Mouse (Mus musculus): ENCODE measurements around the gene Mvk. TPM values are rescaled to one million over a fixed set of nuclear protein-coding genes. Genes with fewer than 3 reads are reported as not detected.

Gene Mvk
- polyA plus RNA-seq (2014; fragmentation: Nextera tagmentation; extraction: Ambion mirVana) = 27.9 and 30.4 TPM in 2 replicates

DNA sequence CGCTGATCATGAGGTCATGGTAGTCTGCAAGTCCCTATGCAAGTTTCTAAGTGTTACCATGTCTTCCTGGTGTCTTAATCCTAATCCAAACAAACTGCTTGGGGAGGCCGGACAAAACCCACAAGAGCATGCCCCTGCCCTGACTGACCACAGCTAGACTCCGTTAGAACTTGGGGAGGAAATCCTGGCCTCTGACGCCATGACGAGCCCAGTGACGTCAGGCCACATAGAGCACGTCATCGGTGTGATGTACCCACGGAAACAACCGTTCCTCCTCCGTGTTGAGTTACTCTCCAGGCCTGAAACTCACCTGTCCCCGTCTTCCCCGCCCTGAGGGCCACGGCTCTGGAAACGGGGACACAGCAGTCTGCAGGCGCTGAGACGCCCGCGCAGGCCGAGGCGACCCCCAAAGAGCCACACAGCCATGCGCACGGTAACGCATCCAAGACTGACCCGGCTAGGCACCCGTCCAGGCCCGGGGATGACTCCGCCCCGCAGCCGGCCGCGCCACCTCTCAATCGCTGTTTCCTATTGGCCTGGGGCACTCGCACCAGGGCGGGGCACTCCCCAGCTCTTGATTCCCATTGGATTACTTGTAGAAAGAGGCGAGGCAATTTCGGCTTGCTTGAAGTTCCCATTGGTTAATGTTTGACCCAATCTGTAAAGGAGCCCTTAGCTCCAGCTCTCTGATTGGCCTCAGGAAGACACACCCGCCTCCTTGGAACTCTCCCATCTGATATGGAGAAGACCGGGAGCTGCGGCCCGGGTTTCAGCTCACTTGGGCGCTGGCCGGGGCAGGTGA lies at the start of gene Mvk, which contains the start of gene Mmab:
TSS of gene Mvk (plus strand) at position 704 of the 802 bp plus-strand sequence.
TSS of gene Mmab (minus strand) at position 495 of the 802 bp plus-strand sequence.
- no peaks in the 10 kb centered on the region for H3K9me3 ChIP-seq (replicated peaks; ENCODE audit: control insufficient read depth, low read length)
- no peaks in the 10 kb centered on the region for H3K27me3 ChIP-seq (ENCODE audit: control insufficient read depth, insufficient read depth, low read length)
- ATAC-seq (replicated peaks; ENCODE audit: insufficient number of reproducible peaks, low FRiP score, low TSS enrichment) = peak; percentile 96
- H3K4me1 ChIP-seq (ENCODE audit: control insufficient read depth, insufficient read depth, low read length) = peaks cover 6% of the 10 kb centered on the region; the same call in 1 of the 2 replicates
- H3K4me2 ChIP-seq = peak within 1 kb of the TSS; percentile 85
- H3K27ac ChIP-seq (ENCODE audit: low read depth, low read length) = peak within 1 kb of the TSS; percentile 41; the same call in 1 of the 2 replicates
- WGBS (ENCODE audit: insufficient replicate concordance) = 2% methylated on average over 43 of the region's 43 CpGs
- H3K36me3 ChIP-seq (ENCODE audit: control insufficient read depth, insufficient read depth, low read length) = no peaks in the 10 kb centered on the region
- H3K4me3 ChIP-seq (ENCODE audit: low read depth, low read length) = peak within 1 kb of the TSS; percentile 84
- H3K9ac ChIP-seq (ENCODE audit: low read depth, low read length) = peak within 1 kb of the TSS; percentile 79

DNA sequence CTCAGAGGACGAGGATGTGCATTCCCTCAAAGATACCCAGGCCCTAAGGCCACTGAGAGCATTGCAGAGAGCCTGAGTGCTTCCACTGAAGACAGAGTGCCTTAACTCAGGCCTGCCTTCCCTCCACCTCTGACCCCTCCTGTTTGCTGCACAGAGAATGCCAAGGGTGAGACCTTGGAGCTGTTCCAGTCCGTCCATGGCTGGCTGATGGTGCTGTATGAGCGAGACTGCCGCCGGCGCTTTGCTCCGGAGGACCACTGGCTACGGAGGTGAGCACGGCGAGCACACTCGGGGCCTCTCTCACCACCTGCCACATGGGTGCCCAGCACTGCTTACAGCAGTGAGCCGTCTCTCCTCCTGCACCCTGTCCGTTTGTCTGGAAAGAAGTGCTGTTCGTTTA lies 37.5 kb upstream of the Mvk start:
- Histone ChIP-seq H3K36me3 (ENCODE audit: control insufficient read depth, insufficient read depth, low read length) (peaks cover 75% of the 10 kb centered on the region), H3K4me2 (no peak overlapping the region), H3K27ac (ENCODE audit: low read depth, low read length) (no peak overlapping the region), H3K9ac (ENCODE audit: low read depth, low read length) (no peak overlapping the region), H3K4me1 (ENCODE audit: control insufficient read depth, insufficient read depth, low read length) (no peaks in the 10 kb centered on the region), H3K4me3 (ENCODE audit: low read depth, low read length) (no peak overlapping the region), H3K9me3 (replicated peaks; ENCODE audit: control insufficient read depth, low read length) (no peaks in the 10 kb centered on the region), H3K27me3 (ENCODE audit: control insufficient read depth, insufficient read depth, low read length) (no peaks in the 10 kb centered on the region)
- WGBS (ENCODE audit: insufficient replicate concordance) = 89% methylated on average over 14 of the region's 14 CpGs
- no peak for ATAC-seq (replicated peaks; ENCODE audit: insufficient number of reproducible peaks, low FRiP score, low TSS enrichment)

DNA sequence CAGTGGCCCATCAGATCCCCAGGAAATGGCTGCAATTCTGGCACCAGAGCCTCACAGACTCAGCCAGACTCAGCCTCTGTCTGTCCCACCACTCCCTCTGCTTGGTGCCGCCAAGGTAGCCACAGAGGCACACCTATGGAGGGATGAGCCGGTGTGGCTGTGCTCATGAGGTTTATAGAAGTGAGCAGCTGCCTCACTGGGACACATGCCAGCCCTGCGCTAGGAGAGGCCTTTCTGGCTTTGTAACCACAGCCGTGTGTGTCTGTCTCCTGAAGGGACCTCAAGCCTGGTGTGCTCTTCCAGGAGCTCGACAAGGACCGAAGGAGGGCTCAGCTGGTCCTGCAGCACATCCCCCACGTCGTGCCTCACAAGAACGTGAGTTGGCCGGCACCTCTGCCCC lies 36.8 kb upstream of the Mvk start:
- no peak overlapping the region for H3K9ac ChIP-seq (ENCODE audit: low read depth, low read length)
- H3K4me2 ChIP-seq = no peak overlapping the region
- 92% methylated on average over 10 of the region's 10 CpGs for WGBS (ENCODE audit: insufficient replicate concordance)
- no peaks in the 10 kb centered on the region for H3K9me3 ChIP-seq (replicated peaks; ENCODE audit: control insufficient read depth, low read length)
- no peak for ATAC-seq (replicated peaks; ENCODE audit: insufficient number of reproducible peaks, low FRiP score, low TSS enrichment)
- peaks cover 74% of the 10 kb centered on the region for H3K36me3 ChIP-seq (ENCODE audit: control insufficient read depth, insufficient read depth, low read length)
- no peak overlapping the region for H3K27ac ChIP-seq (ENCODE audit: low read depth, low read length)
- H3K4me1 ChIP-seq (ENCODE audit: control insufficient read depth, insufficient read depth, low read length) = peaks cover 3% of the 10 kb centered on the region; the same call in 1 of the 2 replicates
- H3K27me3 ChIP-seq (ENCODE audit: control insufficient read depth, insufficient read depth, low read length) = no peaks in the 10 kb centered on the region
- no peak overlapping the region for H3K4me3 ChIP-seq (ENCODE audit: low read depth, low read length)

DNA sequence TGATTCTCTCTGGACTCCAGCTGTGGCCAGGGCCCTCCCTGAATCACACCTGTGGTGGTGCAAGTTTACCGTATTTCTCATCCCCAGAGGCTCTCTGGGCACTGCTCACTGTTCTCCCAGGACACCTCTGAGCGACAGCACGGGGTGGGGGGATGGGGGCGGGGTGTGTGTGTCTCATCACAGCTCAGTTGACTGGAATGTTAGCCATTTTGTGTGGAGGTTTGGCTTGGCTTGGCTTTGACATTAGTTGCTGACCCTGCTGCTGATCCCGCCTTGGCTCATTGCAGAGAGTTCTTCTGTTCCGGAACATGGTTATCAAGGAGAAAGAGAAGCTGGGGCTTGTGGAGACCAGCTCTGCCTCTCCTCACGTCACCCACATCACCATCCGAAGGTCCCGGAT lies 36.3 kb upstream of the Mvk start:
- H3K4me1 ChIP-seq (ENCODE audit: control insufficient read depth, insufficient read depth, low read length) = peaks cover 9% of the 10 kb centered on the region; the same call in 1 of the 2 replicates
- 88% methylated on average over 9 of the region's 9 CpGs for WGBS (ENCODE audit: insufficient replicate concordance)
- no peak for ATAC-seq (replicated peaks; ENCODE audit: insufficient number of reproducible peaks, low FRiP score, low TSS enrichment)
- no peak overlapping the region for H3K4me2 ChIP-seq
- no peak overlapping the region for H3K27ac ChIP-seq (ENCODE audit: low read depth, low read length)
- H3K4me3 ChIP-seq (ENCODE audit: low read depth, low read length) = no peak overlapping the region
- H3K36me3 ChIP-seq (ENCODE audit: control insufficient read depth, insufficient read depth, low read length) = peaks cover 72% of the 10 kb centered on the region
- H3K9ac ChIP-seq (ENCODE audit: low read depth, low read length) = no peak overlapping the region
- H3K9me3 ChIP-seq (replicated peaks; ENCODE audit: control insufficient read depth, low read length) = no peaks in the 10 kb centered on the region
- H3K27me3 ChIP-seq (ENCODE audit: control insufficient read depth, insufficient read depth, low read length) = no peaks in the 10 kb centered on the region

DNA sequence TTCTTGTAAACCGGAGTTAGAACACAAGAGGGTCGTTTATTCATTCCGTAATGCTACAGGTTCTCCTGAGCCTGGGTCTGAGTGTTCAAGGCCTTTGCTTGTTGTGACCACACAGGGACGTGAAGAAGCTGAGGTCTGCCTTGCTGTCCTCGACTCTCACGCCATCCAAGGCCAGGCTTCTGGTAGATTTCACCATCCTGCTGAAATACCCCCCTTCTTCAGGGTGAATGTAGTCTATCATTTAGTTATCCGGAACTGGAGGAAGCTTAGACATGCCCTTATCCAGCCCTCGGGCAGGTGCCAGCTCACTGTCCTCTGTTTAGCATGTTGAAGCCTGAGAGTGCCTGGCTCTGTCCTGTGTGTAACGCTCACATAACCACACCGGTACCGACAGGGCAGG lies 35.2 kb upstream of the Mvk start:
- Histone ChIP-seq H3K4me2 (no peak overlapping the region), H3K36me3 (ENCODE audit: control insufficient read depth, insufficient read depth, low read length) (peaks cover 64% of the 10 kb centered on the region), H3K9me3 (replicated peaks; ENCODE audit: control insufficient read depth, low read length) (no peaks in the 10 kb centered on the region), H3K4me3 (ENCODE audit: low read depth, low read length) (no peak overlapping the region), H3K9ac (ENCODE audit: low read depth, low read length) (no peak overlapping the region), H3K27me3 (ENCODE audit: control insufficient read depth, insufficient read depth, low read length) (no peaks in the 10 kb centered on the region), H3K4me1 (ENCODE audit: control insufficient read depth, insufficient read depth, low read length) (peaks cover 18% of the 10 kb centered on the region), H3K27ac (ENCODE audit: low read depth, low read length) (no peak overlapping the region)
- no peak for ATAC-seq (replicated peaks; ENCODE audit: insufficient number of reproducible peaks, low FRiP score, low TSS enrichment)
- 90% methylated on average over 11 of the region's 11 CpGs for WGBS (ENCODE audit: insufficient replicate concordance)

DNA sequence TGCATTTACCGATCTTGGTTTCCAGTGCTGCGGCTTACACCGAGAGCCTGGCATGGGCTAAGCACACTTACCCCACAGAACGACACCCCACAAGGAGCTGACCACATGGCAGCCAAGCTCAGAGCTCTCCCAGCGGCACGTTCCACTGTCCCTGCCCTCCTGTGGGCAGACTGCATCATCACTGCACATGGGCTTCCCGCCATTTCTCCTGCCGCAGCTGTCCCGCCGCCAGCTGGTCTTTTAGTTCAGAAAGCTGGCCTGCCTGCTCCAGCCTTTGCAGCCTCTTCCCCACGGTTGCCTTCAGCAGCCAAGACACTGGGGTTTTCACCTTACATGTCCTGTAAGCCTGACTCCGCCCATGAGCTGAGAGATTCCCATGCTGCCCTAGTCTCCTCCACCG lies 33.6 kb upstream of the Mvk start:
- 87% methylated on average over 13 of the region's 13 CpGs for WGBS (ENCODE audit: insufficient replicate concordance)
- Histone ChIP-seq H3K4me3 (ENCODE audit: low read depth, low read length) (no peak overlapping the region), H3K27ac (ENCODE audit: low read depth, low read length) (no peak overlapping the region), H3K36me3 (ENCODE audit: control insufficient read depth, insufficient read depth, low read length) (peaks cover 62% of the 10 kb centered on the region), H3K27me3 (ENCODE audit: control insufficient read depth, insufficient read depth, low read length) (no peaks in the 10 kb centered on the region), H3K4me2 (no peak overlapping the region), H3K9me3 (replicated peaks; ENCODE audit: control insufficient read depth, low read length) (no peaks in the 10 kb centered on the region), H3K4me1 (ENCODE audit: control insufficient read depth, insufficient read depth, low read length) (peaks cover 20% of the 10 kb centered on the region), H3K9ac (ENCODE audit: low read depth, low read length) (no peak overlapping the region)
- ATAC-seq (replicated peaks; ENCODE audit: insufficient number of reproducible peaks, low FRiP score, low TSS enrichment) = no peak

DNA sequence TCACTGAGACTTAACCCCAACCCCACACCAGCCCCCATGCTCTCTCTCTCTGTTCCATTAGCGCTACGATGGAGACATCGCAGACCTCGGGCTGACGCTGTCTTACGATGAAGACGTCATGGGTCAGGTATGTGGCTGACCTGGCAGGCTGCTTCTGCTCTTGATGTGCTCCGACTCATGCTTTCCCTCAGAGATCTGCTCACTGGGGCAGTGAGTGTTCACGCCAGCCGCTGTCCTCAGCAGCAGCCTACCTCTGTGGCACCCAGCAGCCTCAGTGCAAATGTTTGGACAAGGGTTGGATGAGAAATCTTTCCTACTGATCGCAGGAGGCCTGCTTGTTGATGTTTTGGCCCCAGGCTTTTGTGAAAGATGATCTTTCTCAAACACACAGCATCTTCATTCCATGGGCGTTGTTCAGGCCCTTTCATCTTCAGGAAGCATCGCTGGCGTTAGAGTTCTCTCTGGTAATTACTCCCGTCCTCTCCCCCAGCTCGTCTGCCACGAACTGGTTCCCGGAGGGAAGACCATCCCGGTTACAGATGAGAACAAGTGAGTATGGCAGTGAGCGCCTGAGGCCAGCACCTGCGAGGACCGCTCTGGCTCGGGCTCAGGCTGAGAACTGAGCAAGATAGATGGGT lies 31.6 kb upstream of the Mvk start:
- no peak for ATAC-seq (replicated peaks; ENCODE audit: insufficient number of reproducible peaks, low FRiP score, low TSS enrichment)
- 78% methylated on average over 23 of the region's 23 CpGs for WGBS (ENCODE audit: insufficient replicate concordance)
- H3K4me2 ChIP-seq = no peak overlapping the region
- H3K27me3 ChIP-seq (ENCODE audit: control insufficient read depth, insufficient read depth, low read length) = no peaks in the 10 kb centered on the region
- H3K4me1 ChIP-seq (ENCODE audit: control insufficient read depth, insufficient read depth, low read length) = peaks cover 20% of the 10 kb centered on the region
- H3K9ac ChIP-seq (ENCODE audit: low read depth, low read length) = no peak overlapping the region
- no peaks in the 10 kb centered on the region for H3K9me3 ChIP-seq (replicated peaks; ENCODE audit: control insufficient read depth, low read length)
- peak overlapping the region; percentile 57 for H3K27ac ChIP-seq (ENCODE audit: low read depth, low read length)
- peaks cover 65% of the 10 kb centered on the region for H3K36me3 ChIP-seq (ENCODE audit: control insufficient read depth, insufficient read depth, low read length)
- H3K4me3 ChIP-seq (ENCODE audit: low read depth, low read length) = no peak overlapping the region

DNA sequence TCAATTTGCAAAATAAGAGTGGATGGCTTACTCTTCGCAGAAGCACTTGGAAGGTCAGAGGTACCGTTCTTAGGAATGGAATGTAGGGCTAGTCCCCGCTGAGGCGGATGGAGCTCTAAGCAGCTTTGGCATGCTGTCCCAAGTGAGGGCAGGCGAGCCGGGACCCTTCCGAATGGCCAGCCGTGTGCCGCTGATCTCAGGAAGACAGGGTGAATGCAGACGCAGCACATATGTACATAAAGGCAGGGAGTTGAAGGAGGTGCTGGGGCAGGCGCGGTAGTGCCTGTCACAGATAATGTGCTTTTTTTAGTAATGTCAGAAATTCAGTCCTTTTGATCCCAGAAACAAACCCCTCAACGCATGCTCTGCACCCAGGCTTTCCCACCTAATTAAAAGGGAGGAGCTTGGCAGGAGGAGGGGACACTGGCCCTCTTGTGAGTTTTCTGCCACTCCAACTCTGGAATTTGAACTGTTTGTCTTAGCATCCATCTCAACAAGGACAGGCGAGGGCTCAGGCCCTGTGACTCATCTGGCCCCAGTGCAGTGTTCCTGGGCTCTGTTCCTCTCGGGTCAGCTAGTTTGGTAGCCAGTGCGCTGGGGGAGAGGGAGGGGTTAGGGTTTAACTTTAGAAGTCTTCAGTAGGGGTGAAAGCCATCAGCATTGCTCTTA lies 30.9 kb upstream of the Mvk start:
- Histone ChIP-seq H3K9me3 (replicated peaks; ENCODE audit: control insufficient read depth, low read length) (no peaks in the 10 kb centered on the region), H3K36me3 (ENCODE audit: control insufficient read depth, insufficient read depth, low read length) (peaks cover 62% of the 10 kb centered on the region), H3K4me1 (ENCODE audit: control insufficient read depth, insufficient read depth, low read length) (peaks cover 20% of the 10 kb centered on the region), H3K27me3 (ENCODE audit: control insufficient read depth, insufficient read depth, low read length) (no peaks in the 10 kb centered on the region), H3K4me2 (no peak overlapping the region), H3K4me3 (ENCODE audit: low read depth, low read length) (no peak overlapping the region), H3K27ac (ENCODE audit: low read depth, low read length) (peak overlapping the region; percentile 57), H3K9ac (ENCODE audit: low read depth, low read length) (no peak overlapping the region)
- 45% methylated on average over 16 of the region's 16 CpGs for WGBS (ENCODE audit: insufficient replicate concordance)
- no peak for ATAC-seq (replicated peaks; ENCODE audit: insufficient number of reproducible peaks, low FRiP score, low TSS enrichment)
